Mouse (Mus musculus): ENCODE measurements around the gene Krt222. TPM values are rescaled to one million over a fixed set of nuclear protein-coding genes. Genes with fewer than 3 reads are reported as not detected.

Gene Krt222
- 0.24 TPM for total RNA-seq (2023)

DNA sequence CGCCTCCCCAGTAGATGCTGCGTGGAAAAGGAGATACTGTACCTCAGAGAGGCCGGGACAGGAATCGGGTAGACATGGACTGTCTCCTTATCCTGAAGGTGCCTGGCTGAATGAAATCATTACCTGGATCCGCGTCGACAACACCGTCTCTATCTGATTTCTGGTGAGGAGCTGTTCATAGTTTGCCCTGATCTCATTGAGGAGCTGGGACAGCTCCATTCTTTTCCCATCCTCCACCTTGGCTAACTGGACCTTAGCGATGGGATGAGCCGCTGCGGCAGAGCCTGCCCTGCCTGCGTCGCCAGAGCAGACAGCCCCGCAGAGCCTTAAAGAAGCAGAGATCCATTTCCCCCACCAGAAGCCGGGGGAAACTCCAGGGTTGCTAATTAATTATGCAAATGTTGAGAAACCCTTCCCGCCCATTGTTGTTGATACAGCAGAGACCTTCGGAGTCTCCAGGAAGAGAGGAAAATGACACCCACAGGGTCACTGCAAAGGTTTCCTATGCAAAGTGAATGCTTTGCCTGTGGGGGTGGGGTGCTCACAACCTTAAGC, at the start of gene Krt222:
TSS of gene Krt222 (minus strand) at position 266 of the 555 bp plus-strand sequence.

DNA sequence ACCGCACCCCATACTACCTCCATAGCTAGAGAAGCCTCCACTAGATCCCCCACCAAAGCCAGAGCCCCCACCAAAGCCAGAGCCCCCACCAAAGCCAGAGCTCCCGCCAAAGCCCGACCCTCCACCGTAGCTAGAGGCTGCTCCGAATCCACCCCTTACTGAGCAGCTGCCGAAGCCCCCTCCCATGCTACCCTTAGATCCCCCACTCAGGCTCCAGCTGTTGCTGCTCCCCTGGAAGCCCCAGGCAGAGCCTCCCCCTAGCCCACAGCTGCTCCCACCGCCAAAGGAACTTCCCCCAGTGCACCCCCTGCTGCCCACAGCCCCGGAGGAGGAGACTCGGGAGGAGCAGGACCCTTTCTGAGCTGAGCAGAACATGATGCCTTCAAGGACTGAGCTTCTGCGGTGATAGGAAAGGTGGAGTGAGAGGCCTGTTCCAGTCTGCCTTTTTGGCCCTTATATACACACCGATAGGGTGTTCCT, 41.0 kb upstream of the Krt222 start, which contains the start of gene Krt24:
TSS of gene Krt24 (minus strand) at position 430 of the 480 bp plus-strand sequence.

DNA sequence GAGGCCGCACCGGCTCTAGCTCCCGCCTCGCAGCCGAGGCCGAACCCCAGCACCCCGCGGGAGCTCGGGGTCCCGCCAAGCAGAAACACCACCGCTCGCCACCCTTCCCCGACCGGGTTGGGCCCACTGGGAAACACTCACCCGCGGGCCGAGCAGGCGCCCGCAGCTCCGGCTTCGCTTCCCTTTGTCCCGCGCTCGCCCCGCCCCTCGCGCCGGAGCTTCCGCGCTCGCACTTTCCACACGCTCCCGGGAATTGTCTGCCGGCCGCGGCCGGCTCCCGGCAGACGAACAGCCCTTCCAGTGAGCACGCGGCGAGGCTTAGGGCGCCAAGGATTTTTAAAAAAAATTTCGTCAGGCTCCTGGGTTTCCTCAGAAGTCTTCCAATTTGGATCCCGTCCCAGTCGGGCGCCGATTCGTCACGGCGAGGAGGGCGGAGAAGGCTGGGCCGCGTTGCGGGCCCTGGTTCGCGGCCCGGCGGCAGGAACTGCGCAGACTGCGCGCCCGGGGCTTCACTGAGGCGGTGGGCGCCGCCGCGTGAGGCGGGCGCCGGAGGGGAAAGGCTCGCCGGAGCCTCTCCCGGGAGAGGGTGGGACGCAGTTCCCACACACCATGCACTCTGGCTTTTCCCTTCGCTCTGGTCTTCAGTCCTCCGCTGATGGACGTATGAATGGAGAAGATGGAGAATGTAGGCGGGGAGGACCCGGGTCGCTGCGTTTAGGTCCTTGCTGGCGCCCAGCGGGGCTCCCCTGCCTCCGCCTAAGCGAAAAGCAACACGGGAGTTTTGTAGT, 13.4 kb downstream of the Krt222 start, which contains the start of gene Smarce1:
TSS of gene Smarce1 (minus strand) at position 757 of the 788 bp plus-strand sequence.

Other genes with a start within 250 kb of the Krt222 start
- 6.7 TPM for gene Top2a, start 219.9 kb downstream of the Krt222 start, total RNA-seq (2023)
- 449 TPM for gene Igfbp4, start 202.8 kb downstream of the Krt222 start, total RNA-seq (2023)
- 0.47 TPM for gene Tns4, start 154.8 kb downstream of the Krt222 start, total RNA-seq (2023)
- gene Ccr7, start 89.0 kb downstream of the Krt222 start, total RNA-seq (2023) = 1,218 TPM
- gene Smarce1, start 13.1 kb downstream of the Krt222 start, total RNA-seq (2023) = 159 TPM
- gene Krt24, start 41.2 kb upstream of the Krt222 start, total RNA-seq (2023) = not detected
- not detected for gene Krt25, start 78.9 kb upstream of the Krt222 start, total RNA-seq (2023)
- gene Krt26, start 93.9 kb upstream of the Krt222 start, total RNA-seq (2023) = not detected
- not detected for gene Krt27, start 107.0 kb upstream of the Krt222 start, total RNA-seq (2023)
- not detected for gene Krt28, start 130.8 kb upstream of the Krt222 start, total RNA-seq (2023)
- gene Krt10, start 145.3 kb upstream of the Krt222 start, total RNA-seq (2023) = 1.2 TPM
- gene Krt12, start 178.2 kb upstream of the Krt222 start, total RNA-seq (2023) = not detected
- not detected for gene Krt20, start 194.1 kb upstream of the Krt222 start, total RNA-seq (2023)
- gene Krt23, start 249.1 kb upstream of the Krt222 start, total RNA-seq (2023) = not detected

Measured in CD4-positive naive resting alpha-beta T cell, adult 57 days (primary cell).